Mouse (Mus musculus) small intestine, adult 2 months (tissue): ENCODE measurements around the gene 2010111I01Rik. TPM values are rescaled to one million over a fixed set of nuclear protein-coding genes. Genes with fewer than 3 reads are reported as not detected.

Experiments
- H3K27ac ChIP-seq: fragments of 200-500 bp; 2 replicates; pipeline ENCODE4 v1.5.1; 2012; ENCODE audit warnings: low read depth, low read length, control low read depth, inconsistent platforms; ENCODE audit not compliant: insufficient read depth
- H3K27me3 ChIP-seq: fragments of 200-500 bp; 2 replicates; pipeline ENCODE4 v1.6.1; 2012; ENCODE audit warnings: mild to moderate bottlenecking, moderate library complexity, low read length, inconsistent platforms; ENCODE audit not compliant: control insufficient read depth, insufficient read depth
- H3K36me3 ChIP-seq: fragments of 200-500 bp; 2 replicates; pipeline ENCODE4 v1.6.1; 2012; ENCODE audit warnings: mild to moderate bottlenecking, low read length, control low read depth, inconsistent platforms; ENCODE audit not compliant: control insufficient read depth, insufficient read depth
- H3K4me1 ChIP-seq: fragments of 200-500 bp; 2 replicates; pipeline ENCODE4 v1.6.1; 2012; ENCODE audit warnings: low read length, inconsistent platforms, mixed read lengths; ENCODE audit not compliant: control insufficient read depth, insufficient read depth, insufficient read length
- H3K4me3 ChIP-seq: fragments of 200-500 bp; 2 replicates; pipeline ENCODE4 v1.5.1; 2012; ENCODE audit warnings: low read depth, mild to moderate bottlenecking, control low read depth, inconsistent platforms, low read length, moderate library complexity
- CTCF ChIP-seq: fragments of 200-500 bp; IDR thresholded peaks from 2 replicates; pipeline ENCODE4 v1.5.1; 2012; ENCODE audit warnings: low read depth, mild to moderate bottlenecking, control low read depth, inconsistent platforms, low read length, moderate library complexity, mixed read lengths; ENCODE audit not compliant: insufficient replicate concordance, insufficient read length; ENCODE audit errors: extremely low read depth
- POLR2A ChIP-seq: fragments of 200-500 bp; IDR thresholded peaks from 2 replicates; pipeline ENCODE4 v1.6.1; 2012; ENCODE audit warnings: low read depth, mild to moderate bottlenecking, control low read depth, inconsistent platforms, low read length, moderate library complexity
- WGBS: fragments of 180-500 bp; shearing (Covaris S2); methylation state at CpG from one replicate; pipeline ENCODE4 v1.1.7; 2018; 5-methylcytosine and 5-hydroxymethylcytosine counted together
- polyA plus RNA-seq: library from polyadenylated mRNA; depleted of rRNA; stranded (reverse); fragments of >200 nt; gene quantifications from 2 replicates; pipeline ENCODE4 v1.2.3, GENCODE M21; 2012

2010111I01Rik gene
- polyA plus RNA-seq, 1 experiment = 48.4 TPM

DNA sequence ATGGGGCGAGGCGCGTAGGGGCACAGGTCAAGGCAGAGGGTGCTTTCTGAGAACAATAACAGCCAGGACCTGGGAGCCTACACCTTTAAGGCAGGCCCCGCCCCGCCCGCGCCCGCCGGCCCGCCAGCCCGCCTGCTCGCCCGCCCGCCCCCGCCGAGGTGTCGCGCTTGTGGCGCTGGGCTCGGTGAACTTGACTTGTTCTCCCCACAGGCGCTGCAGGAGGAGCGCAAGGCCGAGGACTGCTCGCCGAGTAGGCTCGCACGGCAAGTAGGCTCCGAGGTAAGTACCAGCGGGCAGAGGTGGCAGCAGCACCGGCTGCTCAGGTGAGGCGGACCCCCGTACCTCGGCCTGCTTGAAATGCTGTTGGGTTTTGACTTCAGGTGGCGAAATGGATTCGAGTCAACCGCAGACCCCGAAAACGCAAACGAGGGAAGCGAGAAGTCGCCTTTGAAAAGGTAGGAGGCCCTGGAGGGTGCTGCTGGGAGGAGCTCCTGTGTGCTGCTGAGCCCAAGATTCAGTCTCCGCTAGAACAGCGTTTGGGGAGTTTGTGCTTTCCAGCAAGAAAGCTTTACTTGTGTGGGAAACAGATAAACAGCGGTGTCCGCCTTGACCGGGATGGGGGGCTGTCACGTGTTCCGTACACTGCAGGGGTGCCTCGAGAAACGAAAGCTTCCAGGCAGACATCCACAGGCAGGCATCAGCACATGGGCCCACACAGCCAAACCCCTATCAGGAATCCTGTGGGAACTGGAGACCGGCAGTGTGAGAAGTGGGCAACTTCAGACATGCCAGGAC, 275.4 kb downstream of the 2010111I01Rik start:
- WGBS = 1% methylated on average over 51 of the region's 51 CpGs
- Histone ChIP-seq H3K4me3 (peak overlapping the region; percentile 89), H3K27ac (peak overlapping the region; percentile 98), H3K4me1 (peaks cover 27% of the 10 kb centered on the region), H3K27me3 (no peaks in the 10 kb centered on the region), H3K36me3 (0 out of 2 replicates have a peak, but pooled peaks cover 1% of the 10 kb centered on the region)
- no peak for TF ChIP-seq CTCF
- TF ChIP-seq POLR2A = peak; percentile 91

DNA sequence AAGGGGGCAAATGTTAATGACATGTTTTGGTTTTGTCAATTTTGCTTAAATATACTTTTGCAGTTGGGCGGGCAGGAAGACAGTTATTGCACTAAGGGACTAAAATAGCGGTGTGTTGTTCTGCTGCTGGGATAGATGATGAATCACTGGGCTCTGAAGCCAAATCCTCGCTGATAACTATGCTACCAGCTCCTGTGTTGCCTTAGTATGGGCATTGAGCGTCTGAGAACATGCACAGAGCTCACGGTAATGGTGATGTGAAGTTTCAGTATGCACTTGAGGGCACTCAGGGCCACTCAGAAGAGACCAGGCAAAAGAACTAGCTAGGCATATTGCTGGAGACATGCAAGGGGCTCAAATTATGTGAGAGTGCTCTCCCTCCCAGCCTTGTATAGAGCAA, 276.1 kb downstream of the 2010111I01Rik start:
- Histone ChIP-seq H3K27me3 (no peaks in the 10 kb centered on the region), H3K27ac (peak overlapping the region; percentile 98), H3K4me3 (peak overlapping the region; percentile 21; the same call in 1 of the 2 replicates), H3K4me1 (peaks cover 29% of the 10 kb centered on the region), H3K36me3 (peaks cover 4% of the 10 kb centered on the region; the same call in 1 of the 2 replicates)
- TF ChIP-seq CTCF (no peak), POLR2A (no peak)
- WGBS = 4% methylated on average over 5 of the region's 5 CpGs

DNA sequence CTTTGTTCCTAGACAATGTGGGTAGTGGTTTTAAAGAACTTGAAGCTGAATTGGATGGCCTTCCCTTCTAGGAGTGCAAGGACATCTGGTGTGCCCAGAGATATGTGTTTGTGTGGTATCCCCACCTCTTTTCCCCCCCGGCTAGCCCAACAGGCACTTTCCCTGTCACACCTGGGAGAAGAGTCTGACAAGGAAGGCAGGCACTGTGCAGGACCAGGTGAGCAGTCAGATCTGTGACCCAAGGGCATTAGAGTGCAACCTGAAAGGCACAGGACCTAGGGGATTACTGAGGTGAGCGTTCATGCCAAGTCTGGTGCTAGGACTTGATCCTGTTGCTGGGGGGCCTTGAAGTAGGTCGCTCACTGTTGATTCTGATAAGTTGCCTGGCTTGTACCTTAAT, 277.0 kb downstream of the 2010111I01Rik start:
- Histone ChIP-seq H3K27ac (peak overlapping the region; percentile 26), H3K36me3 (peaks cover 4% of the 10 kb centered on the region; the same call in 1 of the 2 replicates), H3K4me1 (peaks cover 30% of the 10 kb centered on the region), H3K4me3 (peak overlapping the region; percentile 50), H3K27me3 (no peaks in the 10 kb centered on the region)
- WGBS = 19% methylated on average over 3 of the region's 3 CpGs
- TF ChIP-seq CTCF (no peak), POLR2A (no peak)

DNA sequence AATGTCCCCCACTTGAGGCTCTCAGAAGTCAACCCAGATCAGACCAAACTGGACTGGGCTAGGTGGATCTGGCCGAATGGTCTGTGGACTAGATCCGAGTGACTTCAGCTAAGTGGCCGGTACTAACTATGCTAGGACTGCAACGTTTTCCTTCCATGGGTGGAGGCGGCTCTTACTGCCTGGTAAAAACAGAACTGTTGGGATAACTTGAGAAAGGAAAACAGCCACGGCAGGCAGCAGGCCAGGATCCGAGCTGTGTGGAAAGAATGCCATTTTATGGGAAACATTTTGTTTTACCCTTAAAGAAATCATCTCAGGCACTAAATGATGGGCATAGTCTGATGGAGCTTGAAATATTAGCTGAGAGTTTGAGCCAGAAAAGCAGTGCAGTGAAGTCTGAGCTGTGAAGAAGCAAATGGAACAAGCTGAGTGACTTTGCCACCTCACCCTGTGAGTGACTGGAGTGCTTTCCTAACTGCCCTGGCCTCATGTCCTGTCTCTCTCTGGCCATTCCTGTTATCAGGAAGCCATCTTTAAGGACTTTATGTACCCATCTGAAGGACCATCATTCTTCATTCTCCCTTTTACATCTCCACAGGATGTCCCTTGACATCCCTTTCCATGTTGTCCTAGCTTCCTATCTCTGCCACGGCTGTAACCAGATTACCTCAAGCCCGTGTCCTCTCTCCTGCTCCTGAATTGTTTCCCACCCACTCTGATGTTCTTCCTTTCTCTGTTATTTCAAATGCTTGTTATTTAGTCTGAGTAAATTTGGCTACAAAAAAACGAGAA, 277.9 kb downstream of the 2010111I01Rik start:
- peak overlapping the region; percentile 30 for H3K4me3 ChIP-seq
- 12% methylated on average over 10 of the region's 10 CpGs for WGBS
- peaks cover 33% of the 10 kb centered on the region for H3K4me1 ChIP-seq
- no peaks in the 10 kb centered on the region for H3K27me3 ChIP-seq
- TF ChIP-seq POLR2A (0 out of 2 replicates have a peak, but pooled peaks have one; percentile 23), CTCF (no peak)
- H3K27ac ChIP-seq = peak overlapping the region; percentile 78
- H3K36me3 ChIP-seq = peaks cover 4% of the 10 kb centered on the region; the same call in 1 of the 2 replicates

DNA sequence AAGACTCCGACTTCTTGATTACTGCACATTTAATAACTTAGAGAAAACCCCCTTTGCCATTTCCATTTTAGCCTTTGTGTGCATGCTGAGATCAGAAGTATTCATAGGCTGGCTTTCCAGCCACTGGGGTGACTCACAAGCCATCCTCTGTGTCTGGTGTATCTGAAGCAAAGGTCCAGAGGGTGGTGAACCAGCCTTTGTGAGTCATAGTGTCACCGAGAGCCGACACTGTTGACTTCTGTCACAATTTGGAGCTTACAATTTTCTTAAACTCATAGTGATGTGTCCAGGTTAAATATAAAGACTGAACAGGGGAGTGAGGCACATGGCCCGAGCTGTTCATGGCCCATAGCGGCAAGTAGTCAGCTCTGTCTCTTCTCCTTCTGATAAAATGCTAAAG, 278.9 kb downstream of the 2010111I01Rik start:
- H3K27ac ChIP-seq = peak overlapping the region; percentile 60

DNA sequence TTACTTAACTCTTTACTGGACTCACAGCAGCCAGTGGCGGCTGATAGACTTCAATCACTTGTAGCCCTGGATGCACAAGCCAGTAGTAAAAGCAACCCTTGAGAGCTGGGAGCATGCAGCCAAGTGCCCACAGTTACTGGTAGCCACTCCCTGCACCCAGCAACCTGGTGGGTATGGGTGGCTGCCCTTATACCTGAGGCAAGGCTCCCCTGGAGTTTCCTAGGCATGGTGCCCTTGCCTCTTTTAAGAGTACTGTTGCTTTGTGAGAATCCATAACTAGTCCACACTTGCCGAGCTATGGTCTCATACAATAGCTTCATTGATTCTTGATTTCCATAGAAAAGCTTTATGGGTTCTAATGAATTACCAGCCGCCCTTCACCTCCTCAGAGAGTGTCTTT, 279.7 kb downstream of the 2010111I01Rik start:
- 42% methylated on average over 3 of the region's 3 CpGs for WGBS
- Histone ChIP-seq H3K4me3 (no peak overlapping the region), H3K27me3 (no peaks in the 10 kb centered on the region), H3K36me3 (peaks cover 4% of the 10 kb centered on the region; the same call in 1 of the 2 replicates), H3K4me1 (peaks cover 34% of the 10 kb centered on the region), H3K27ac (no peak overlapping the region; the same call in 1 of the 2 replicates)
- TF ChIP-seq CTCF (no peak), POLR2A (no peak)

More for the DNA sequence above, 278.9 kb downstream of the 2010111I01Rik start:
- WGBS = 27% methylated on average over 5 of the region's 5 CpGs
- Histone ChIP-seq H3K36me3 (peaks cover 4% of the 10 kb centered on the region; the same call in 1 of the 2 replicates), H3K4me3 (no peak overlapping the region), H3K4me1 (peaks cover 32% of the 10 kb centered on the region), H3K27me3 (no peaks in the 10 kb centered on the region)
- TF ChIP-seq CTCF (no peak), POLR2A (no peak)

DNA sequence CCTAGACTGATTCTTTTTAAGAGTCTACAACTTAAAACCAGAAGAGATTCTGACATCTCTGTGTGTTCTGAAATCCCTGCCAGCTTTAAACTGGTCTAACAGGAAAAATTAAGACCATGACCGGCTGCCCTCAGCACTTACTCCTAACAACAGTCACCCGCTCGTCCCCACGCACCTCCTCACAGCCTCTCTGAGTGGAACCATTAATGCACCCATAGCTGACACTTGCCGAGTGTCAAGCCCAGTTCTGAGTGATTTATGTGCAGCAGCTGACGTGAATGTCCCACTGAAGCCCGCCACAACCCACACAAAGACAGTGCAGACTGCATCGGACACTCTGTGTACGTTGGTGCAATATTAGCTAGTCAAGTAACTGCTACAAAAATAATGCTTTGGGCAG, 280.5 kb downstream of the 2010111I01Rik start:
- Histone ChIP-seq H3K4me1 (peaks cover 32% of the 10 kb centered on the region), H3K27me3 (no peaks in the 10 kb centered on the region), H3K27ac (0 out of 2 replicates have a peak overlapping the region, but pooled peaks have one; percentile 34), H3K4me3 (peak overlapping the region; percentile 18; the same call in 1 of the 2 replicates), H3K36me3 (peaks cover 4% of the 10 kb centered on the region; the same call in 1 of the 2 replicates)
- 41% methylated on average over 9 of the region's 9 CpGs for WGBS
- TF ChIP-seq CTCF = no peak
- no peak for TF ChIP-seq POLR2A
